Mouse (Mus musculus): ENCODE results near the gene Rbm8a. TPM values are rescaled to one million over a fixed set of nuclear protein-coding genes. Genes with fewer than 3 reads are reported as not detected.

The Rbm8a gene
- polyA plus RNA-seq, 1 experiment: 14.4 TPM

DNA sequence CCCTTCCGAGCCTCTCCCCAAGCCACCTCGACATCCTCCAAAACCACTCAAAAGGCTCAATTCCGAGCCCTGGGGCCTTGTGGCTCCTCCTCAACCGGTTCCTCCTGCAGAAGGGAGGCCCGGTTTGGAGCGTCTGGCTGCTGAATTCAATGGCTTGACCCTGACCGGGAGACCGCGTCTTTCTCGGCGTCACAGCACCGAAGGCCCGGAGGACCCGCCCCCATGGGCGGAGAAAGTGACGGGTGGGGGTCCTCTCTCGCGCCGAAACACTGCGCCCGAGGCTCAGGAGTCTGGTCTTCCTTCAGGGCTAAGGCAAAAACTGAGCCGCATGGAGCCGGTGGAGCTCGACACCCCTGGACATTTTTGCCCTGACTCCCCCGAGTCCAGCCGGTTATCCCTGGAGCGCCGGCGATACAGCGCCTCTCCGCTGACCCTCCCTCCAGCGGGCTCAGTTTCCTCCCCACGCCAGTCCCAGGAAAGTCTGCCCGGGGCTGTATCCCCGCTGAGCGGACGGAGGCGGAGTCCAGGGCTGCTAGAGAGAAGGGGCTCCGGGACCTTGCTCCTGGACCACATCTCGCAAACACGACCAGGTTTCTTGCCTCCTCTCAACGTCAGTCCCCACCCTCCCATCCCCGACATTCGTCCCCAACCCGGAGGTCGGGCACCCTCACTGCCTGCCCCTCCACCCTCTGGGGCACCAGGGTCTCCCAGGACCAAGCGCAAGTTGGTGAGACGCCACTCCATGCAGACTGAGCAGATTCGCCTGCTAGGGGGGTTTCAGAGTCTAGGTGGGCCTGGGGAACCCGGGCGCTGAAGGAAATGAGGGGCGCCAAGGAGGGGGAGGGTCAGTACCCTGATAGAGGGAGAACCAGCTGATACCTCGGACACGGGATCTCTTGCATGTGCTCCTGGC lies 31.3 kb upstream of the Rbm8a start:
- no peak for TF ChIP-seq CTCF (IDR thresholded peaks at IDR 0.05; ENCODE audit: borderline replicate concordance, control insufficient read depth, extremely low read depth, insufficient read depth, low read length, poor library complexity)
- no peak for TF ChIP-seq POLR2A (IDR thresholded peaks at IDR 0.05; ENCODE audit: control insufficient read depth, extremely low read depth, insufficient read depth, low read length, poor library complexity)
- no peak overlapping the region for H3K27ac ChIP-seq (ENCODE audit: control insufficient read depth, insufficient read depth, low read length)
- WGBS: 12% methylated on average over 54 of the region's 54 CpGs
- peaks cover 31% of the 10 kb centered on the region for H3K4me1 ChIP-seq (replicated peaks; ENCODE audit: control insufficient read depth, insufficient read depth, low read length)
- no peaks in the 10 kb centered on the region for H3K36me3 ChIP-seq (ENCODE audit: control insufficient read depth, insufficient read depth, low read length)
- peaks cover 35% of the 10 kb centered on the region; the same call in 1 of the 2 replicates for H3K27me3 ChIP-seq (ENCODE audit: control insufficient read depth, insufficient read depth, low read length)
- peak overlapping the region; percentile 19 for H3K4me3 ChIP-seq (ENCODE audit: control insufficient read depth, insufficient read depth, low read length)
- no peak for DNase-seq

DNA sequence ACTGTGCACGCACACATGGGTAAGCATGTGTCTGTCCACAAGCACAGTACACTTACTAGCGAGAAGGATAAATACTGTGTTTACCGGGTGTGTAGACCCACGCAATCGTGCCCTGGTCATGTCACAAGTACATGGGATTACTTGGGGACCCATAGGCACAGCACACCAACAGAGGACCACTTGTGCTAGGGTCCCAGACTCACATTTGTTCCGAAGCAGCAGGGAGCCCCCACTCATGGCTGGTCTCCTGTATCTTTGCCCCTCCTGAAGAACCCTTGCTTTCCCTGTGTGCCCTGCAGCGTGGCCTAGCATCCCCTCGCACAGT lies 30.7 kb upstream of the Rbm8a start:
- no peak for DNase-seq
- no peak overlapping the region for H3K27ac ChIP-seq (ENCODE audit: control insufficient read depth, insufficient read depth, low read length)
- 89% methylated on average over 8 of the region's 8 CpGs for WGBS
- H3K4me3 ChIP-seq (ENCODE audit: control insufficient read depth, insufficient read depth, low read length): no peak overlapping the region
- H3K4me1 ChIP-seq (replicated peaks; ENCODE audit: control insufficient read depth, insufficient read depth, low read length): peaks cover 31% of the 10 kb centered on the region
- H3K36me3 ChIP-seq (ENCODE audit: control insufficient read depth, insufficient read depth, low read length): no peaks in the 10 kb centered on the region
- peaks cover 35% of the 10 kb centered on the region; the same call in 1 of the 2 replicates for H3K27me3 ChIP-seq (ENCODE audit: control insufficient read depth, insufficient read depth, low read length)
- TF ChIP-seq CTCF (IDR thresholded peaks at IDR 0.05; ENCODE audit: borderline replicate concordance, control insufficient read depth, extremely low read depth, insufficient read depth, low read length, poor library complexity): no peak
- TF ChIP-seq POLR2A (IDR thresholded peaks at IDR 0.05; ENCODE audit: control insufficient read depth, extremely low read depth, insufficient read depth, low read length, poor library complexity): no peak

DNA sequence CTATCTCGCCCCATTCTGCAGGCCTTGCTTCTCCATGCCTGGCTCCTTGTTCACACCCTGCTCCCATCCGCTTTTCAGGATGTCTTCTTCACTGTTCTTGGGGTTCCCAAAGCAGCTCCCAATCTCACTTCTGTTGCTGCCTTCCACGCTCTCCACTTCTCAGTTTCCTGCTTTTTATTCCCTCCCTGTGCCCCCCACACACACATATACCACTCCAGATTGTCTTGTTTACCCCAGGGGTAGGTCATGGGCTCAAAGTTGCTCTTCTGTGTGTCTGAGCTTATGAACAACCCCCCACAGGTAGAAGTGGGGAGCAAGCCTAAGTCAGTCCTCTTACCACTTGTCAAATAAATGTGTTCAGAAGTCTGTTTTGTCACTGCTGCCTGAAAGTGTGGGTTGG lies 30.3 kb upstream of the Rbm8a start:
- peaks cover 28% of the 10 kb centered on the region for H3K4me1 ChIP-seq (replicated peaks; ENCODE audit: control insufficient read depth, insufficient read depth, low read length)
- DNase-seq: no peak
- WGBS: 97% methylated on average over 3 of the region's 3 CpGs
- H3K27me3 ChIP-seq (ENCODE audit: control insufficient read depth, insufficient read depth, low read length): peaks cover 35% of the 10 kb centered on the region; the same call in 1 of the 2 replicates
- H3K27ac ChIP-seq (ENCODE audit: control insufficient read depth, insufficient read depth, low read length): no peak overlapping the region
- TF ChIP-seq POLR2A (IDR thresholded peaks at IDR 0.05; ENCODE audit: control insufficient read depth, extremely low read depth, insufficient read depth, low read length, poor library complexity): no peak
- TF ChIP-seq CTCF (IDR thresholded peaks at IDR 0.05; ENCODE audit: borderline replicate concordance, control insufficient read depth, extremely low read depth, insufficient read depth, low read length, poor library complexity): no peak
- H3K36me3 ChIP-seq (ENCODE audit: control insufficient read depth, insufficient read depth, low read length): no peaks in the 10 kb centered on the region
- no peak overlapping the region for H3K4me3 ChIP-seq (ENCODE audit: control insufficient read depth, insufficient read depth, low read length)

DNA sequence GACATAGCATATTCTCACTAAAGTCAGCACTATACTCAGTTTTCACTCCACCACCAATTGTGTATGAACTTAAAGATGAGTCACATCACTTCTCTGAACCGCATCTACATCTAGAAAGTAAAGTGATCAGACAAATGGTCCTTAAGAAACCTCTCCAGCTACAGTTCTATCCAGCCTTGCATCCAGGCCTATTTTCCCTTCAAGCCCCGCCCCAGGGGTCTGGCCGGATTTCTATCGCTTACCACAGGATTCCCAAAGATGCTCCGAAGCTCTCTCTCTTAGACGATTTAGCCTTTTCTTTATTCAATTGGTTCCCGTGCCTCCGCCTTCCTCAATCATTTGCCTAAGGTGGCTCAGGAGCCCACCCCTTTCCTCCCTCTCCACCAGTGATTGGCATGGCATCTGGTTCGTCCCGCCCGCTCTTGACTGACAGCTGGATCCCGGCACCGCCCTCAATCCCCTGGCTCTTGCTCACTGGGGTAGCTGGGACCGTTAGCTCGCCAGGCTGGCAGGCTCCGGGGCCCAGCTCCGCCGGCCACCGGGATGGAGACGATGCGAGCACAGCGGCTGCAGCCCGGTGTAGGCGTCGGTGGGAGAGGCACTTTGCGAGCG lies 29.0 kb upstream of the Rbm8a start, which contains the start of gene Lix1l:
Lix1l (plus strand) TSS at position 511 of the 612 bp plus-strand sequence.
- H3K27me3 ChIP-seq (ENCODE audit: control insufficient read depth, insufficient read depth, low read length): peaks cover 33% of the 10 kb centered on the region; the same call in 1 of the 2 replicates
- 1% methylated on average over 27 of the region's 27 CpGs for WGBS
- TF ChIP-seq CTCF (IDR thresholded peaks at IDR 0.05; ENCODE audit: borderline replicate concordance, control insufficient read depth, extremely low read depth, insufficient read depth, low read length, poor library complexity) (no peak), POLR2A (IDR thresholded peaks at IDR 0.05; ENCODE audit: control insufficient read depth, extremely low read depth, insufficient read depth, low read length, poor library complexity) (peak; percentile 37; the same call in 1 of the 2 replicates)
- peaks cover 28% of the 10 kb centered on the region for H3K4me1 ChIP-seq (replicated peaks; ENCODE audit: control insufficient read depth, insufficient read depth, low read length)
- peak within 1 kb of the TSS; percentile 80 for H3K4me3 ChIP-seq (ENCODE audit: control insufficient read depth, insufficient read depth, low read length)
- H3K36me3 ChIP-seq (ENCODE audit: control insufficient read depth, insufficient read depth, low read length): no peaks in the 10 kb centered on the region
- no peak within 1 kb of the TSS for H3K27ac ChIP-seq (ENCODE audit: control insufficient read depth, insufficient read depth, low read length)
- peak; percentile 88 for DNase-seq

DNA sequence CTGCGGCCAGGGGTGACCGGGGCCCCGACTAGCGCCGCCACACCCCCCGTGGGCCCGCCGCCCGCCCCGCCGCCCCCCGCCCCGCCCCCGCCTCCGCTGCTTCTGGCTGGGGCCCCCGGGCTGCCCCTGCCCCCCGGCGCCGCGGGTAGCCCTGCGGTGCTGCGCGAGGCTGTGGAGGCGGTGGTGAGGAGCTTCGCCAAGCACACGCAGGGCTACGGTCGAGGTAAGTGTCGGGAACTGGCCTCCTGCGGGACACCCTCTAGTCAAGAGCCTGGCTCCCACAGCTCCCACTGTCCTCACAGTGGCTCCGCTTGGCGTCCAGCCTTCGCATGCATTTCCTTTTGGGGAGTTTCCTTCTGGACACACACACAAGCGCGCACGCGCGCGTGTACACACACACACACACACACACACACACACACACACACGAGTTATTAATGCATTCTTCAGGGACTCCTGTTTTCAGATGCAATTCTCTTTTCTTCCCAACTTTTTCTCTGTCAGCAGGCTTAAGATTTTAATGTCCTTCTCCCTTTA lies 28.4 kb upstream of the Rbm8a start:
- Histone ChIP-seq H3K4me1 (replicated peaks; ENCODE audit: control insufficient read depth, insufficient read depth, low read length) (peaks cover 25% of the 10 kb centered on the region), H3K36me3 (ENCODE audit: control insufficient read depth, insufficient read depth, low read length) (no peaks in the 10 kb centered on the region), H3K27me3 (ENCODE audit: control insufficient read depth, insufficient read depth, low read length) (peaks cover 29% of the 10 kb centered on the region; the same call in 1 of the 2 replicates), H3K4me3 (ENCODE audit: control insufficient read depth, insufficient read depth, low read length) (peak overlapping the region; percentile 80), H3K27ac (ENCODE audit: control insufficient read depth, insufficient read depth, low read length) (no peak overlapping the region)
- TF ChIP-seq CTCF (IDR thresholded peaks at IDR 0.05; ENCODE audit: borderline replicate concordance, control insufficient read depth, extremely low read depth, insufficient read depth, low read length, poor library complexity) (no peak), POLR2A (IDR thresholded peaks at IDR 0.05; ENCODE audit: control insufficient read depth, extremely low read depth, insufficient read depth, low read length, poor library complexity) (no peak)
- 1% methylated on average over 40 of the region's 40 CpGs for WGBS
- no peak for DNase-seq

DNA sequence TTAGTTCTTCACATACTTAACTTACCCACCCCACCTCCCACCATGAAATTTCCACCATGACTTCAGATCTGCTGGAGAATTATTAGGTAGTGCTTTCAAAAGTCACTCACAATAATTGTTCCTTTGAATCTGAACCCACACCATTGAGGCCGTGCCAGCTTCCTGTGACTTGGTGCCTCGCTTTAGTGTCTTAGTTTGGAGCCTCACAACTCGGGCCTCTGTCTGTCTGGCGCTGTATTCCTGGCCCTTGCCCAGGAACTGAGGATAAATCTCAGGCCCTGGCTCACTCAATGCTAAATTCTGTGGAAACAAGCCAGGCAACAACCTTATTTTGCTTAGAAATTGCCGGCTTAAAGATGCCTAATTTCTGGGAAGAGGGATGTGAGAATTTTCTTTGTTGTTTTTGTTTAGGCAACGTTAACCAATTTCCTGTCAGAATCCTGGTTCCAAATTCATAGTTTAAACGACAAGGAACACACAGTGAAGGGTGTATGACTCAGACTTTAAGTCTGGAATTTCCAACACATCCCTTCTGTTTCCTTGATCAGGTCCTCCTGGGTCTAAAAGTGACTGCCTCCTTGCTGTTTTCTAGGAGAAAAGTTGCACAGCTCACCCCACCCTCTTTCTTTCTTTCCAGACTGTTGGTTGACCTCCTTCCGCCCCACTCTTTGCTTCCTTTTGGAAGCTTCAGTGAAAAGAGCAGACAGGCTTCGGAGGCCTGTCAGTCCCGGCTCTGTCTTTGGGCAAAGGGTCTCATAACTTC lies 27.6 kb upstream of the Rbm8a start:
- H3K36me3 ChIP-seq (ENCODE audit: control insufficient read depth, insufficient read depth, low read length): no peaks in the 10 kb centered on the region
- H3K27me3 ChIP-seq (ENCODE audit: control insufficient read depth, insufficient read depth, low read length): peaks cover 21% of the 10 kb centered on the region; the same call in 1 of the 2 replicates
- no peak overlapping the region for H3K4me3 ChIP-seq (ENCODE audit: control insufficient read depth, insufficient read depth, low read length)
- 74% methylated on average over 10 of the region's 10 CpGs for WGBS
- DNase-seq: no peak
- H3K4me1 ChIP-seq (replicated peaks; ENCODE audit: control insufficient read depth, insufficient read depth, low read length): peaks cover 18% of the 10 kb centered on the region
- no peak for TF ChIP-seq POLR2A (IDR thresholded peaks at IDR 0.05; ENCODE audit: control insufficient read depth, extremely low read depth, insufficient read depth, low read length, poor library complexity)
- TF ChIP-seq CTCF (IDR thresholded peaks at IDR 0.05; ENCODE audit: borderline replicate concordance, control insufficient read depth, extremely low read depth, insufficient read depth, low read length, poor library complexity): no peak
- no peak overlapping the region for H3K27ac ChIP-seq (ENCODE audit: control insufficient read depth, insufficient read depth, low read length)
